Mouse (Mus musculus) myocyte (in vitro differentiated cells): Measurements from ENCODE around the gene Mrps9.

Experiments used
- POLR2A ChIP-seq: IDR thresholded peaks from one replicate; pipeline ENCODE4 v1.6.1; 2011; ENCODE audit warnings: low read depth, mild to moderate bottlenecking, control low read depth, moderate library complexity; ENCODE audit not compliant: insufficient read length
- POLR2AphosphoS2 ChIP-seq: IDR thresholded peaks from one replicate; pipeline ENCODE4 v1.6.1; 2011; ENCODE audit warnings: low read depth, control low read depth; ENCODE audit not compliant: insufficient read length

DNA sequence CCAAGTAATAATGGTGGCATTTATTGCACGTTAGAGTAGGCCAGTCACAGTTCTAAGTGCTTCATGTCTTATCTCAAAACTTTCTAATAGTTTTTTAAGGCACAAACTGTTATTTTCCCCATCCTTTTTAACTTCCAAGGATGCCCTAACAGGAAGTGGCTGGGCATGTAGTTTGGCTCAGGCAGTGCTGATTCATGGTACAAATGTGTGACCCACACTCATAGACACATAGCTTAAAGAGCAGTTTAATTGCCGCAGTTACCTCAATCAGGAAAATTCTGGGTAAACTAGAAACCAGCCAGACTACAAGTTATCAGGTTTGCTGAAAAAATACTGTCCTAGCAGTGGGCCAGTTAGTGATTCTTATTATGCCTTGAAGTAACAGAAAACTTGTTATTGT is 31.2 kb downstream of the Mrps9 start:
- TF ChIP-seq POLR2A (no peak), POLR2AphosphoS2 (no peak)
